Mouse (Mus musculus) NIH3T3 (cell line): ENCODE measurements around the gene Aoah.

ENCODE experiments used
- DNase-seq: peaks from one replicate; pipeline ENCODE4 v3.0.0-alpha.2; 2012; ENCODE audit warnings: low read depth

Aoah gene

GRCm38 (mm10) chr13:21066021-21066420 is 272.1 kb downstream of the Aoah start:
- DNase-seq, result no peak

- DNase-seq, result no peak
Measured at GRCm38 (mm10) chr13:21074847-21075246, 280.9 kb downstream of the Aoah start, which contains the start of gene Olfr1370. TSS of gene Olfr1370 (minus strand) at chr13:21074947.

- no peak for DNase-seq
Measured at GRCm38 (mm10) chr13:21082686-21083085, 288.8 kb downstream of the Aoah start.
